Mouse (Mus musculus) small intestine, adult 2 months (tissue): ENCODE data around the gene Gm8439. TPM values are rescaled to one million over a fixed set of nuclear protein-coding genes. Genes with fewer than 3 reads are reported as not detected.
A peak's percentile ranks its signal among the peaks of the same experiment; 100 is the strongest.

ENCODE experiments used
- H3K27ac ChIP-seq: fragments of 200-500 bp; 2 replicates; pipeline ENCODE4 v1.5.1; 2012; ENCODE audit warnings: low read depth, low read length, control low read depth, inconsistent platforms; ENCODE audit not compliant: insufficient read depth
- H3K27me3 ChIP-seq: fragments of 200-500 bp; 2 replicates; pipeline ENCODE4 v1.6.1; 2012; ENCODE audit warnings: mild to moderate bottlenecking, moderate library complexity, low read length, inconsistent platforms; ENCODE audit not compliant: control insufficient read depth, insufficient read depth
- H3K36me3 ChIP-seq: fragments of 200-500 bp; 2 replicates; pipeline ENCODE4 v1.6.1; 2012; ENCODE audit warnings: mild to moderate bottlenecking, low read length, control low read depth, inconsistent platforms; ENCODE audit not compliant: control insufficient read depth, insufficient read depth
- H3K4me1 ChIP-seq: fragments of 200-500 bp; 2 replicates; pipeline ENCODE4 v1.6.1; 2012; ENCODE audit warnings: low read length, inconsistent platforms, mixed read lengths; ENCODE audit not compliant: control insufficient read depth, insufficient read depth, insufficient read length
- H3K4me3 ChIP-seq: fragments of 200-500 bp; 2 replicates; pipeline ENCODE4 v1.5.1; 2012; ENCODE audit warnings: low read depth, mild to moderate bottlenecking, control low read depth, inconsistent platforms, low read length, moderate library complexity
- CTCF ChIP-seq: fragments of 200-500 bp; IDR thresholded peaks from 2 replicates; pipeline ENCODE4 v1.5.1; 2012; ENCODE audit warnings: low read depth, mild to moderate bottlenecking, control low read depth, inconsistent platforms, low read length, moderate library complexity, mixed read lengths; ENCODE audit not compliant: insufficient replicate concordance, insufficient read length; ENCODE audit errors: extremely low read depth
- POLR2A ChIP-seq: fragments of 200-500 bp; IDR thresholded peaks from 2 replicates; pipeline ENCODE4 v1.6.1; 2012; ENCODE audit warnings: low read depth, mild to moderate bottlenecking, control low read depth, inconsistent platforms, low read length, moderate library complexity
- WGBS: fragments of 180-500 bp; shearing (Covaris S2); methylation state at CpG from one replicate; pipeline ENCODE4 v1.1.7; 2018; 5-methylcytosine and 5-hydroxymethylcytosine counted together
- polyA plus RNA-seq: library from polyadenylated mRNA; depleted of rRNA; stranded (reverse); fragments of >200 nt; gene quantifications from 2 replicates; pipeline ENCODE4 v1.2.3, GENCODE M21; 2012

Gene Gm8439
- polyA plus RNA-seq, 1 experiment, result not detected

DNA sequence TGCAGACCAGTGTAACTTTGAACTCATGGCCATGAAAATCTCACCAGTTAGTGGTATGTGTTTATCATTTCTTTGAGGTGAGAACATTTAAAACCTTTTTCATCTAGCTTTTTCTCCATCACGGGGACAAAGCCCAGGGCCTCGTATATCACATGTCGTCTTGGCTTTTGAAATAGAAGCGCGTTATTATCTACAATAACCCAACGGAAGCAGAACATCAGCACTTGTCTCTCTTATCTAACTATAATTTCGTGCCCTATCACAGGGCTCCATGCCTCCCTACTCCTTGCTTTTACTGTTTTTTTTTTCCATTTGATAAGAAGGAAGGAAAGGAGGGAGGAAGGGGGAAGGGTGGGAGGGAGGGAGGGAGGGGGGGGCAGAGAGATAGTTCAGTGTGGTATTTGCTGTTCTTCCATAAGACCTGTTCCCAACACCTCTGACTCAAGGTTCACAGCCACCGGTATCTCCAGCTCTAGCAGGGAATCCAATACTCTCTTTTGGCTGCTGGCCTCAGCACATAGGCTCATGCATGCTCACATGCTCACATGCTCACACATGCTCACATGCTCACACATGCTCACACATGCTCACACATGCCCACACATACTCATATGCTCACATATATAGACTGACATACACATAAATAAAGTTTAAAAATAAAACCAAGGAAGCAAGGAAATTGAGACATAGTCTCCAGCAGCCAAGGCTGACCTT is 41.8 kb downstream of the Gm8439 start:
- H3K27me3 ChIP-seq, result no peaks in the 10 kb centered on the region
- 30% methylated on average over 8 of the region's 8 CpGs for WGBS
- TF ChIP-seq POLR2A, result no peak
- no peak for TF ChIP-seq CTCF
- H3K27ac ChIP-seq, result no peak overlapping the region
- no peaks in the 10 kb centered on the region for H3K4me1 ChIP-seq
- no peaks in the 10 kb centered on the region for H3K36me3 ChIP-seq
- no peak overlapping the region for H3K4me3 ChIP-seq

DNA sequence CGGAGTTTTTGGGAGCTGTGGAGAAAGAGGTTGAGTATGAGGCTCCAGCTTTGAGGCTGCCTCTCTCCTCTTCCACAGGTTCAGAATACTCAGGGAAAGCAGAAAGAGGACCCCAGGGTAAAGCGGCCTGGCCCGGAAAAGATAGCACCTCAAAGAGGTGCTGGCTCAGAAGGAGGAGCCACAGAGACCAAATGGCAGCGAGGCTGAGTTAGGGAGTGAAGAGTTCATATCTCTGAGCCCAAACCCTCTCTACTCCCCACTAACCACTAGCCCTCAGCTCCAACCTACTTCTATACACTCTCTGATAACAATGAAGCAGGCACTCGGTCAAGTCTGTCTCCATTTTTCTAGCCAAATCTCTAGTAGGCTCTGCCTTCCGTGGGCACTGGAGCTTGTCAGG is 43.3 kb downstream of the Gm8439 start:
- no peaks in the 10 kb centered on the region for H3K36me3 ChIP-seq
- no peak for TF ChIP-seq CTCF
- TF ChIP-seq POLR2A, result no peak
- H3K27ac ChIP-seq, result no peak overlapping the region
- H3K4me1 ChIP-seq, result no peaks in the 10 kb centered on the region
- no peak overlapping the region for H3K4me3 ChIP-seq
- 84% methylated on average over 6 of the region's 6 CpGs for WGBS
- no peaks in the 10 kb centered on the region for H3K27me3 ChIP-seq

DNA sequence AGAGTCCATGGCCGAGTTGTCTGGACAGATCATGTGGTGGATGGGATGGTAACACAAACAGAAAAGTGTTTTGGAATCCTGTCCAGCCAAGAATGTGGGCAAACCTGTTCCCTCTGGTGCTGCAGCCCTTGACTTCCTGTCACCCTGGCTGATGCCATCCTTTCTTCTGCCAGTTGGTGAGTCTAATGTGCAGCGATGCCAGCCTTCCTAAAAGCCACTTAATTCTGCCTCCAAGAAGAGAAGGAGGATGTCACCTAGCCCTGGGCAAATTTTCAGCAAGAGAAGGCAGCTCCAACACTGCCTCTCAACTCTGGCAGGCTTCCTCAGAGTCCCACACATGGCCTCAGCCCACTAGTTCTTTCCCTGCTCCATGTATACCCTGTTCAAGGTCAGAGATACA is 46.8 kb downstream of the Gm8439 start:
- Histone ChIP-seq H3K4me3 (no peak overlapping the region), H3K27me3 (no peaks in the 10 kb centered on the region), H3K27ac (no peak overlapping the region), H3K36me3 (no peaks in the 10 kb centered on the region), H3K4me1 (no peaks in the 10 kb centered on the region)
- 84% methylated on average over 2 of the region's 2 CpGs for WGBS
- TF ChIP-seq POLR2A, result no peak
- TF ChIP-seq CTCF, result no peak

DNA sequence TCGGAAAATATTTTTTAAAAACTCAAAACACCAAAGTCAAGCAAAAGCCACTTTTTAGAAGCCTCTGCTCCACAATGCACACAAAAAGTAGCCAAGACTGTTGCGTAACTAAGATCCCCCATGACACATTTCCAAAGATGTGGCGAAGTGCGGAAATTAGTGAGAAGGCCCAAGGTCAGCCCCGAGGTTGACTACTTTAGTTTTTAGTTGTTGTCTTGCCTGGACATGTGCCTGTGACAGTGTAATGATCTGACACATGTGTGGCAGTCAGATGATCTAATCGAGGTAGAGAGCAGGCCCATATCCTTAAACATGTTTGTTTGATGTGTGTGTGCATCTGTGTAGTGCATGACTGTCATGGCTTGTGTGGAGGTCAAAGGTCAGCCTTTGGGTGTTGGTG is 53.4 kb downstream of the Gm8439 start:
- Histone ChIP-seq H3K27ac (no peak overlapping the region), H3K4me1 (no peaks in the 10 kb centered on the region), H3K4me3 (no peak overlapping the region), H3K36me3 (no peaks in the 10 kb centered on the region), H3K27me3 (no peaks in the 10 kb centered on the region)
- TF ChIP-seq CTCF (no peak), POLR2A (no peak)
- WGBS, result 91% methylated on average over 6 of the region's 6 CpGs

DNA sequence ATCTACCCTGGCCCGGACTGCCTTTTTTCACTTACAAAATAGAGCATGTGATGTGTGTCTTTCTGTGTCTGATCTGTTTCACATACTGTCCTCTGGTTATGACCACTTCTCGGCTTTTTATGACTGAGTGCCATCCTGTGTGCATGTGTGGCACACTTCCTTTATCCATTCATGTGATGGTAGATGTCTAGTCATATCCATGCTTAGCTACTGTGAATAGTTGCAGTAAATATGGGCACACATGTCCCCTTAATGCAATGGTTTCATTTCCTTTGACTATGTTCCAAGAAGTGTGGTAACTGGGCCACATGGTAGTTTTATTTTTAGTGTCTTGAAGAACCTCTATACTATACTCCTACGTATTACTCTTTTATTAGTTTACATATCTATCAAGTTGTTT is 55.4 kb downstream of the Gm8439 start:
- no peaks in the 10 kb centered on the region for H3K4me1 ChIP-seq
- no peak overlapping the region for H3K4me3 ChIP-seq
- no peaks in the 10 kb centered on the region for H3K36me3 ChIP-seq
- 80% methylated on average over 3 of the region's 3 CpGs for WGBS
- H3K27ac ChIP-seq, result no peak overlapping the region
- TF ChIP-seq POLR2A (no peak), CTCF (no peak)
- H3K27me3 ChIP-seq, result 0 out of 2 replicates have a peak, but pooled peaks cover under 1% of the 10 kb centered on the region

DNA sequence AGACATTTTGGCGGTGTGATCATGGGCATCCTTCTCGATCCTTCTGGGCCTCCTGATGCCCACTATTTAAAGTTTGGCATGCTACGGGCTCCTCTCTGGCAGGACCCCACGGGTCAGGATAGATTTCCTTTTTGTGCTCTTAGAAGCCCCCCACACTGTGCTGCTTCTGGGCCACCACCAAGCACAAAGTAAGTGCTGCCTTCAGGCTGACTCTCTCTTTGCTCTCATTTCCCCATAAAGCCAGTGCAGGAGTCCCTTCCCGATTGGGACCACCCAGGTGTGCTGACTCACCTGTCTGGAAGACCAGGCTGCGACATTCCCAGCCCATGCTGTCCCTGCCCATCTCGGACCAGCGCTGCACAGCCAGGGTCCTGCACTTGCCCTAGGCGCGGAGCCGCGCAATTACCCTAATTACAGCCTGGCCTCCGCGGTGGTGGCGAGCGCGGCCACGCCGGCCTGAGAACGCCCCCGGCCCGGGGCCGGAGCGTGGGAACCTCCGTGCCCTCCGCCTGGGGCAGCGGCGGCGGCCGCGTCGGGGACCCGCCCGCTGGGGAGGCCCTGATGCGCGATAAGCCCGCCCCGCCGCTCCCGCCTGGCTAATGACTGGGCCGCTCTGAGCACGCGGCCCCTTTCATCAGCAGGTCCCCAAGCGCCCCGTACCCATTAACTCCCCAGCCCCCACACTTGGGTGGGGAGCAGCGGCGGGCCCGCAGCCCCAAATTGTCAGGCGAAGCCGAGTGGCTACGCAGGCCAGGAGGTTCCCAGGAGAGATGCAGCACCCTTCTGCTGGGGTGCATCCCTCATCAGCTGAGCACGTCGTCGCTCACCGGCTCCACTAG is 61.0 kb downstream of the Gm8439 start:
- H3K36me3 ChIP-seq, result no peaks in the 10 kb centered on the region
- H3K4me1 ChIP-seq, result peaks cover 4% of the 10 kb centered on the region; the same call in 1 of the 2 replicates
- H3K27ac ChIP-seq, result no peak overlapping the region
- peaks cover 18% of the 10 kb centered on the region for H3K27me3 ChIP-seq
- 5% methylated on average over 55 of the region's 55 CpGs for WGBS
- H3K4me3 ChIP-seq, result peak overlapping the region; percentile 51
- TF ChIP-seq POLR2A, result no peak
- TF ChIP-seq CTCF, result no peak

DNA sequence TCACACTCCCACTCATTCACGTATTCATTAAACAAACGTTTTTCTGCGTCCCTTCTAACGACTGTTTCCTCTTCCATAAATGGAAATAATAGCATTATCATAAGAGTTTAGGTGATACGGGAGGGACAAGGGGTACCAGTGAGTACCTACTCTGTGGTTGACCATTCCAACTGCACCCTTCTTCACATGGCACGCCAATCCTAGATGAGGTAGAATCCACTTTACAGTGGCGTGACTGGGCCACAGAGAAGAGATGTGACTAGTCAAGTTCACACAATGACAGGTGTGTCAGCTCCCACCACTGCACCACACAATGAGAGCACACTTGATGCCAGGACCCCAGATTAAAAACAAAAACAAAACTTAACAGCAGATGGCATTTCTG is 61.7 kb downstream of the Gm8439 start:
- no peak overlapping the region for H3K4me3 ChIP-seq
- WGBS, result 24% methylated on average over 7 of the region's 7 CpGs

More for the DNA sequence above, 61.7 kb downstream of the Gm8439 start:
- Histone ChIP-seq H3K27me3 (peaks cover 18% of the 10 kb centered on the region), H3K36me3 (no peaks in the 10 kb centered on the region), H3K27ac (no peak overlapping the region), H3K4me1 (peaks cover 4% of the 10 kb centered on the region; the same call in 1 of the 2 replicates)
- TF ChIP-seq POLR2A, result no peak
- TF ChIP-seq CTCF, result no peak
